Mouse (Mus musculus) liver, adult 2 months (tissue): ENCODE results near the gene Fancg.

Experiments
- CTCF ChIP-seq: fragments of 200-500 bp; IDR thresholded peaks from 2 replicates; pipeline ENCODE4 v1.5.1; 2011; ENCODE audit warnings: low read depth, low read length, control low read depth
- POLR2A ChIP-seq: fragments of 200-500 bp; IDR thresholded peaks from 2 replicates; pipeline ENCODE4 v1.6.1; 2011; ENCODE audit warnings: low read length, control low read depth; ENCODE audit not compliant: insufficient read depth; ENCODE audit errors: extremely low read depth

GRCm38 (mm10) chr4:43058392-43058752 lies 48.1 kb upstream of the Fancg start:
- TF ChIP-seq CTCF (no peak), POLR2A (no peak)
